Mouse (Mus musculus) left cerebral cortex, adult 8-10 months (tissue): ENCODE data around the gene Pde2a. TPM values are rescaled to one million over a fixed set of nuclear protein-coding genes. Genes with fewer than 3 reads are reported as not detected.
A peak's percentile ranks its signal among the peaks of the same experiment; 100 is the strongest.

ENCODE experiments used
- DNase-seq, 2 experiments: peaks; one replicate each; pipeline ENCODE4 v3.0.0; 2022; ENCODE audit warnings: low spot score in 2 of 2
- total RNA-seq, 4 experiments: library from RNA; stranded (reverse); gene quantifications; 2 replicates each; pipeline ENCODE4 v1.2.4; 2022

The Pde2a gene
- total RNA-seq, 4 experiments from 2014 or later, result 370 to 394 (median 377) TPM

DNA sequence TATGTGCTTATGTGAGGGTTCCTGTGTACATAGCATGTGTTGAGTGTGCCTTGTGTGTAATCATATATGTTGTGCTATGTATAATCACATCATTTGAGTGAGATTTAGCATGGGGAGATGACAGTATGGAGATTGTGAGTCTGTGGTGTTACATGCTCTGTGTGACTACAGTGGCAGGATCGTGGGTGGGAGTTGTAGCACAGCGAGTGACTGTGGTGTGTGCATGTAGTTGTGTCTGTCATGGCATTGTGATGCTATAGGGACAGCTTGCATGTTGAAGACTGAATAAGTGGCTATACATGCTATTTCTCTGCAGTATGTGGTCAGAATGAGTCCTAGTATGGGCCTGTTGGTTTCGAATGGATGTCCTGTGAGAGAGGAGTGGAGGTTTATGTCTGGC is 31.2 kb downstream of the Pde2a start:
- DNase-seq, result no peak

DNA sequence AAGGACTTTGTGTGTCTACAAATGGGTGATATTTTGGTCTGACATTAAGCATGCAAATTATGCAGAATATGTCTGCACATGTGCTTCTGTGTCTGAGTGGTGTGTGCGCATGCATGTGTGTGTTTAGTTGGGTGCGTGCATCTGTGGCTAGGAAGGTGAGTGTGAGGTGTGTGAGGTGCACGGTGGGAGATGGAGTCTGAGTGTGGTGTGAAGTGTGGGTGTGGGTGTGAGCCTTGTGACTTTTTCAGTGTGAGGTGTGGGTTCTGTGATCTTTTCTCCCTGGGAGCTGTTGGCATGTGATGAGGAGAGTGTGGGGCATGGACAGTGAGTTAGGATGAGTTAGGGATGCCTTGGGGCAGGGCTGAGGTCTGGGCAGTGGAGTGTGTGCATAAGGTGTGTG is 31.8 kb downstream of the Pde2a start:
- no peak for DNase-seq

DNA sequence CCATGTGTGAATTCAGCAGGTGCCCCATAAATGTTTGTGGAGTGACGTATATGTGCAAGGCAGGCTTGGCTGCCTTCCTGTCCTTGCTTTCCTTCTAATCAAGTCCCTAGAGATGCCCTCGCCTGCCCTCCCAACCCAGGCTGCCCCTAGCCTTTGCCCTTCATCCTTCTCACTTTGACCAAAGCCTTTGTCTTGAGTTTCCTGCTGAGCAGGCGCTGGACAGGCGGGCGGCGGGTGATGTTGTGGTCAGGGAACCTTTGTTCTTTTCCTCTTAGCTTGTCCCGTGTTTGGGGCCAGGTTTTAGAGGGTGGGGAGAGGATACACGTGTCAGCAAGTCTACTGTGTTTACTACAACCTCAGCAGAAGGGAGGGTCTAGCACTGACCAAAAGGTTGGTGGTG is 32.2 kb downstream of the Pde2a start:
- no peak for DNase-seq

DNA sequence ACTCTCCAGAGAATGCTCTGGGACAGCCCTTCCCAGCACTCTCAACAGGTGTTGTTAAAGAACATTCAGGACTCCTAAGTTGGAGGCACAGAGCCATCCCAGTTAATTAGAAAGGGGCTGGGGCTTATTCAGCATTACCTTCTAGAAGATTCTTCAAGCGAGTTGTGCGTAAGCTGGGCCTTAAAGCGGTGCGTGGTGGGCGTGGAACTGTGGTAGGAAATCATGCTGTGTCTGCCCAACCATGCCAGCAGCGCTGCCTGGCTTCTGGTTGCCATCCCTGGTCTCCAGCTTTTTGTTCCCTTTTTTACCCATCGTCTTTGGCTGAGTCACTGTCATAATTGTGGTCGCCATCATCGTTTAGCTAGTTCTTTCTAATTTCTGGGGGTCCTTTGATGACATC is 33.0 kb downstream of the Pde2a start:
- no peak for DNase-seq

DNA sequence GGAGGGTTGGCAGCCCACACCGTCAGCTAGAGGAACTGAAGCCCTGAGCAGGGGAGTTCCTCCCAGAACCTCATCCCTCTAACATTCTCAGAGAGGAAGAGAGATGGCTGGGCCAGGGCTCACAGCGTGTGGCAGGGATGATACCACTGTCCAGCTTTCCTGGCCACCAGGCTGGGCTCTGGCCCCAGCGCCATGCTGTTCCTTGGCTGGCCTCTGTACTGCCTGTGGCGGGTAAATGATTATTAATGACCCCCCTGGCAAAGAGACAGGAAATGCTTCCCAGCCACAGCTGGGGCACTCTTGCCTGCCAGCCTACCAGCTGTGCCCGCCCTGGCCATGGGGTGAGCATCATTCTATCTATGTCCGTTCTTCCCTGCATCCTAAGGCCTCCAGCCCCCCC is 33.6 kb downstream of the Pde2a start:
- no peak for DNase-seq

DNA sequence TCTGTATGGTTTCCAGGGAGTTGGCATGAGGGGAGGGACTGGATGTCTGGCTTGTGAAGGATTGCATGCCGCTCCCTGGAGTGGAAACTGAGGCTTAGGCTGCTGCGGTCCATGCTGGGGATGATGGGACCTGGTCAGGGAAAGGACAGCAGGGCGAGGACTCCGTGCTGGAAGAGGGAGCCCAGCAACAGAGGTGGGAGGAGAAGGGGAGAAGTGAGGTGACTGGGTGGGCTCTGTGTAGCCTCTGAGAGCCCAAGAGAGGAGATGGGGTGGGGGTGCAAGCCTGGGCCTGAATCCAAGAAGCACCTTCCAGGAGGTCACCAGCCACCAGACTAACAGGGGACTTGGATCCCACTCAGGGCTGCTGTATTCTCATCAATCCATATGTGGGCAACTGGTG is 34.8 kb downstream of the Pde2a start:
- no peak for DNase-seq

DNA sequence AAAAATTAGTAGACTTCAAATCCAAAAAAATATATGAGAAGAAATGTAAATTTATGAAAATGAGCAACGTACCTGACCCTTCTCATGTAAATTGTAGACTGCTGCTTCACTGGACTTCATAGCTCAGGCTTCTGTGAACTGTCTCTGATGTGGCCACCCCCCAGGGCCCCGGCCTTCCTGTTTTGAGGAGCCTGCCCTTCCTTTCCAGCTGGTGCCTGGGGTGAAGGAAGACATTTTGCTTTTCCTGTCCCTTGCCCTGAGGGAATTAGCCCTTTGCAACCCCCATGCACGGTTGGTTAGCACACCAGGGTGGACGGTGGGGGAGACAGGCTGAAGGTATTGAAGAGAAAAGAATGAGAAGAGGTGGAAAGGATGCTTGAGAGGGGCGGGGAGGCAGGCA is 35.3 kb downstream of the Pde2a start:
- DNase-seq, result no peak

DNA sequence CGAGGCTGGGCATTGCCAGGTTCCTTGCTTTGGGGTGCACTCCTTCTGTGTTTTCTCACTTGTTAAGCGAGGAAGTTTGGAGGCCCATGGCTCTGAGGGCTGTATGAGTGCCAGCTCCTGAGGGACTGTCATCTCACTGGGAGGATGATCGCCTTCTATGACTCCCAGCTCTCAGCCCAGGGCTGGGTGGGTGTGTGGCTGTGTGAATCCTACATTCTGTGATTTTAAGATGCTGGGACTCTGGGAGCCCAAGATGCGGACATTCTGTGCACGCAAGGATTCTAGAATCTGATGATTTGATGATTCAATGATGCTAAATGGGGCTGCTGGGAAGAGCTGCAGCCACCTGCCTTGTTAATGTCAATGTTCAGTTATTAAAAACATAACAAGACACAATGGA is 35.8 kb downstream of the Pde2a start:
- DNase-seq, result peak in 1 of 2 experiments; percentile 83

DNA sequence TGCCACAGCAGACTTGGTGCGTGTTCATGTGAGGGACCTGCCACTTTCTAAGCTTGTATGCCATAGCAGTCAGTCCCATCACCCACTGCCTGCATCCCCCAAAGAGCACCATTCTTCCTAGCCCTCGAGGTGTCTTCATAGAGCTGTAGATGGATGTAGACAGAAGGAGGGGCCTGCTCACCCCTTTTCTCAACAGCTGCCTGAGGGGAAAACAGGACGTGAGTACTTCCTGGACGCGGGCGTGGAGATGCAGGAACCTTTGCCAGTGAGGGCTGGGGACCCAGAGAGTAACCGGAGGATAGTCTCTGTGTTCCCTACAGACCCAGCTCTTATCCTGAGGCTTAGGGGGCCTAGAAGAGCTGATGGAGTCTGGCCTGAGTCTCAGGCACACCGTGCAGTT is 36.3 kb downstream of the Pde2a start:
- DNase-seq, result no peak

DNA sequence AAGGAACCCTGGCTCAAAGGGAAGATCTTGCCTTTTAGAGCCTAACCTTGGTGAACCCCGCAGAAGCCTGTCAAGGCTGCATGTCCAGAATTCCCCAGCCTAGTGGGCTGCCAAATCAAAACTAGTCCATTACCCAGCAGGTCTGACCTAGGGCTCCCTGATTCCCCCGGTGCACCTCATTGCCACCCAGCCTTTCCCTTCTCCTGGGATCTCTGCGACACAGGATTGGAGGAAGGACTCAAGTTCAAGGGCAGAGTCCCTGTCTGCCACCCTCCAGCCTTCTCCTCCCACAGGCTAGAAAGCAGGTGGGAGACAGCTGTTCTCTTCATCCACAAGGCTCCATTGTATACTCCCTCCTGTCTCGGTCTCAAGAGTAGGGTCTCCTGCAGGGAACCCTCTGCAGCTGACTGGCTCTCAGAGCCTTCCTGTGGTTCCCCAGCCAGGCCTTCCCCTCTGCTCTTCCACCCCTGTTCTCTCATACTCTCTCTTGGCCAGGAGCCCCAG is 36.8 kb downstream of the Pde2a start:
- DNase-seq, result no peak

DNA sequence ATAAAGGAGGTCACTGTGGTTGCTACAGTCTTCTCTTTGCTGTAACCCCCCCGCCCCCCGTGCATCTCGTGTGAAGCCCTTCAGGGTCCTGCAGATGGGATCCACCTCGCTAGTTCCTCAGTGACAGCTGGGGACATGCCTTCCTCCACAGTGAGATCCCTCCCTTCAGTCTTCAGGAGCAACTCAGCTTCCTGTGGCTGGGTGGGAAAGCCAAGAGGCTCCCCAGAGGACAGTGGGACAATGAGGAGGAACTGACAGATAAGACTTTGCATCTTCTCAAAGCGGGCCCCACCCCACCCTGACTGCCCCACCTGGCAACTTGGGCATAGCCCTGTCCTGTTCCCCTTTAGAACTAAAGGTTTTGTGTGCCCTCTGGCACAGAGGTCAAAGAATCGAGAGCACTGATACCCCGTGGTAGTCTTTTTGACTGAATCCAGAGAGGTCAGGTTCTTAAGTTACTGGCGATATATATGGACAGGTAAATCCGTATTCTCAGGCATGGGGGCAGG is 37.9 kb downstream of the Pde2a start:
- no peak for DNase-seq

DNA sequence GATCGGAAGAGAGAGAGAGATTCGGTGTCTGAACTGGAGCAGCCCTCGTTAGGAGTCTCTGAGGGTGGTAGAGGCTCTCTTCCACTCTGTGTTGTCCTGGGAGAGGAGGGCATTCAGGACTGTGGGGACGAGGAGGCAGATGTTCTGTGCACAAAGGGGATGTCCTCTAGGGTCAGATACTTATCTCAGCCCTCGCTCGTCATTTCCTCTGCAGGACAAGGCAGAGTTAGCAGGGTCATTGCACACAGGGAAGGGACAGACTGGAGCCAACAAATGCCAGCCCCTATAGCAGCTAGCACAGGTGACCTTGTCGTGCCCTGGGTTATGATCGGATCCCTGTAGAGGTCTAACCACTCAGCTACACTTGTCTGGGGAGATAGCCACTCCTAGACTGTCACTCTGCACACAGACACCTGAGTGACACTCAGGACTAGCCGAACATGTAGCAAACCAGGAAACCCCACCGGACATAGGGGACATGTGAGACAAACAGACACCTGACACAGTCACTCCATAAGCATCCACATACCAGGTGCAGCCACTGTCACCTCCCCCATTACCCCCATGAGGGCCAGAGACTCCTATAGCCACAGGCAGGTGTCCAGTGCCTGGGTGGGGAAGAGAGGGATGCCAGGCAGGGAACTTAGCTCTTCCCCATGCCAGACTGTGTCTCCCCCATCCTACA is 38.6 kb downstream of the Pde2a start:
- DNase-seq, result no peak

DNA sequence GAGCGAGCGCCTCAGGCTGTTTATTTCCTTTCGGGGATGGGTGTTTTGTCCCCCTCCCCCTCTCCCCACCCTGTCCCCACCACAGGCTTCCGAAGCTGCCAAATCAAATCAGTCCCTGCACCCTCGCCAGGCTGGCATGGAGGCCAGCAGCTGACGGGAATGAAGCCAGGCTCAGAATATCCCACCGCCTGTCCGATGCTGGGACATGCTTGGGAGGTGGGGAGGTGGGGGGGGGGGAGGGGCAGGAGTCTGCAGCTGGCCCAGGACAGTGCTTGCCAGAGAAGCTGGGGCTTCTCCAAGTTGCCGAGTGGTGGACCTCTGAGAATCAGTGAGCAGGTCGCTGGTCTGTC is 39.1 kb downstream of the Pde2a start:
- no peak for DNase-seq

DNA sequence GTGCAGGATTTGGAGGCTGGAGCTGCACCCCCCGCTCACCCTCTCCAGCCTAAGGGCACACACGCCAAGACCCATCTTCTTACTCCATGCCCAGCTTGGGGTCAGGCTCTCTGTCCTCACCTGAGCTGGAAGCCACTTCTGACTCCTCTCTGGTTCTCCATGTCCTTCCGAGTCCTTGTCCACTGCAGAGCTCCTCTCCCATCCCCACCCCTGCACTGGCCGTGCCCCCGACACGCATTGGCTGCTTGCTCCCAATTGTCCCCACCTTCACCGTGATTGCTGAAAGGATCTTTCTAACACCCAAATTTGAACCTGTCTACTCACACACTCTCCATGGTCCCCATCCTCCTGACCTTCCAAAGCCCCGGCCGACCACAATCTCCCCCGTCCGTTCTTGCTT is 40.1 kb downstream of the Pde2a start:
- no peak for DNase-seq

DNA sequence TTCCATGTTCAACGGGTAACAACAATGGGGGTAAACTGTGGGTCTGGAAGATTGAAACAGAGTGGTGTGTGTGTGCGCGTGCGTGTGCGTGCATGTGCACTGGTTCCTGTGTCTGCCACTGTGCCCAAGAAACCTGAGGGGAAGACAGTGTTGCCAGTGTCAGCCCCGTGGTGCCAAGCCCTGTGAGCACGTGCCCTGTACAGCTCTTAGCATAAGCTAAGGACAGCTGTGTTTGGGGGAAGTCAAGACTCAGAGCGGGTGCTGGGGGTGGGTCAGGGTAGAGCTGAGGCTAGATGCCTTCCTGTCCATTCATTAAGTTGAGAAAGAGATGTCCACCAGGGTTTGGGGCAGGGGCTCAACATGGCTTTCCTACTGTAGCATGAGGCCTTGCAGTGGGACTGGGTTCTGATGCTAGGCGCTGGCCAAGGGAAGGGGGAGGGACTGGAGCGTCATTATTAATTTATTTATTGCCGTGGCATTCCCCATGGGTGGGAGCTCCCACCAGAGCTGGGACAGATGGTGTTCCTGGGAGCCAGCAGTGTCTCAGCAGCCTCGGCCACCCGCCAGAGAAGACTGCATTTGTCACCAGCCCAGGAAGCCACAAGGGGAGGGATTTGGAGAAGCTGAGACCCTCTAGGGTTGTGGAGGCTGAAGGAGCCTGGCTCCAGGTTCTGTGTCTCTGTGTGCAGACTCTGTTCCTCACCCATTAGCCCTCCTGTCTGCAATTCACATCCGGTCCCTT is 41.0 kb downstream of the Pde2a start:
- DNase-seq, result peak in 1 of 2 experiments; percentile 67

DNA sequence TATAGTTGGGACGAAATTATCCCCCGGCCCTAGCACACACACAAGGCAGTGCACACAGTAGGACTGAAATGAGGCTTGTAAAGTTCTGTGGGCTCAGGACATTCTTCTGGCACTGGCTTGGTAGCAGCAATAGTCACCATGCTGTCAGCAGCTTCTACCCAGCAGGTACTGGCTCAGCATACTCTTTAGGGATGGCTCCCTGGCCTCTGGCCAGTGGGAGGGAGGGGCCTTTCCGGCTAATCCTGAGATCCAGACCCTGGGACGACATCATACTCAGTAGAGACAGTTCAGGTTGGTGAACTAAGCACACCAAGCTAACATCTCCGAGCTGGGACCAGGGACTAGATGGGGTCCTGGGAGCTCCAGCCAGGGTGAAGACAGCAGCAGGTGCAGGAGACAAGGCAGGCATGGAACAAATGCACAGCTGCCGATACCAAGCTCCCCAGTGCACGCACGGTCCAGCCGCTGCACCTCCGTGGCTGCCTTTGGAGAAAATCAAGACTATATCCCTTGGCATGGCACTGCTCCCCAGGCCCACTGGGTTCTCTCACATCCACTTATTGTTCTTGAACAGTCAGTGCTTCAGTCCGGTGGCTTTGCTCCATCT is 42.3 kb downstream of the Pde2a start:
- no peak for DNase-seq

DNA sequence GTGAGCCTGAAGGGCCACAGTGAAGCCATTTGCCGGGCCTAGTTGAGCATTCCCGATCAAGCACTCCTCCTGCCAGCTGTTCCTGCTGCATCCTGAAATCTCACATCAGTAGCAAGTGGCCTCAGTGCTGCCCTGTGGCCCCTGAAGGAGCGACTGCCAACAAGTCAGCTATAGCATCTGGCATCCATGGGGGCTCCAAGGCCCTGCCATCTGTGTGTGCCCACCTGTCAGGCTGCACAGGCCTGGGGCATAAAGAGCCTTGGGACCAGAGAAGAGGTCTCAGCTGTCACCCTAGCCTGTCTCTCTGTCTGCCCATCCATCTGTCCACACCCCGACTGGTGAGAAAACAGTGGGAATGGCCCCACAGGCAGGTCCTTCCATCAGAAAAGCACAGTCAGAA is 43.4 kb downstream of the Pde2a start:
- no peak for DNase-seq

DNA sequence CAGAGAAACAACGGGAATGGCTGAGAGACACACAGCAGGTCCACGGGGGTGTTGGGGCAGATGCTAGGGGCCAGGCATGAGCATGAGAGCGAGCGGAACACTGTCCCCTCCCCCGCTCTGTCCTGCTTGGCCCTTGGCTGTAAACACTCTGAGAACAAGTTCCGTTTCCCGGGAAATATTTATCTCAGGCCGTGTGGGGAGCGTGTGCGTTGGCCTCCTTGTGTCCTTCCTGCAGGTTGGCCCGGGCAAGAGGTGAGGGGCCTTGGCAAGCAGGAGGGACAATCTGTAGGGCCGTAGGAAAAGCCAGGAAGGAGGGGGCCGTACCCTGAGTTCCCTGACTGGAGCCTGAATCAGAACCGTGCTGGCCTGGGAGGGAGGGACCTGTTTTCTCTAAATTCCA is 43.9 kb downstream of the Pde2a start:
- no peak for DNase-seq

DNA sequence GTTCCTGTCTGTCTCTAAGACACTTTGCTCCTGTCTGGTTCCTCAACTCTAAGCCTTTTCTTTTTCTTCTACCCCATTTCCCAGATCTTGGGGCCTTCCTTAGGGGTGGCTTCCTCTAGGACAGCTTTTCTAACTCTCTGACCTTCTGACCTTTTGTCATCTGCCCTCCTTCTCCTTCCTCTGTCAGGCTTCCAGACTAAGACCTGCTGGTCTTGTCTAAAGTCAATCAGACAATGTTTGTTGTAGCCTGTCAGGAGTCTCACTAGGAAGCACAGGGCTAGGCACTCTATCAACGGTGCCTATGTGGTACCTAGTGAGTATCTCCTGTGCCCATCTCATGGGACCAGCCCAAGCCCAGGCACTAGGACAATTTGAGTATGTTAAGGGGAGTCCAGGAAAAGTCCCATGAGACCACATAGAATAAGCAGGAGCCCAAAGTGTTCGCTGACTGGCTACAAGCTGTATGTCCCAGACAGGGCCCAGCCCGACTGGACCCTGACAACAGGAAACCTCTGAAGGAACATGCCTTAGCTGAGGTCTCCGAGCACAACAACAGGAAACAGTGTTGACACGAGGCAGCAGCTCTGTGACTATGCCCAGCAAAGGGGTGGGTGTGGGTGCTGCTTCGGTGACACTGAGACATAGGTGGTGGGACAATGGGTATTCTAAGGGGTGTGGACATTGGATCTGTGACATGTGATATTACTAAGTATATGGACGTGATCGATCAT is 44.5 kb downstream of the Pde2a start:
- no peak for DNase-seq

DNA sequence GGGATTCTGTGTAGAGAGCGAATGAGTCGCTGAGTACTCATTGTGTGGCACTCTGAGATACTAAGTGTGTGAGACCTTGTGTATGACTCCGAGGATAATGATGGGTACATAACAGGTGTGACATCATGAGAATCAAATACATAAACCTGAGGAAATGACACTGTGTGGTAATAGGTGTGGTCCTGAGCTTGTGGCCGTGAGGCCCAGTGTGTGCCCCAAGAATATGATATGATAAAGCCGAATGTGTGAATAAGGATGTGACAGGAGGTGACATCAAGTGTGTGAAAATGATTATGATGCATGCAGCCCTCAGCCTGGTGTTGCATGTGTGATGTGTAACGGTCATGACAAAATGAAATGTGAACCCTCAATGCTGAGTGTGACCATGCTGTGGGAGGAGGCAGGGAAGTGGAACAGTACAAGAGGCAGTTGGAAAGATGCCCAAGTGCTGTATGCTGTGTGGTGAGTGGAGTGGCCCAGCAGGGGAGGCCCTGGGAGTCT is 45.1 kb downstream of the Pde2a start:
- DNase-seq, result no peak

DNA sequence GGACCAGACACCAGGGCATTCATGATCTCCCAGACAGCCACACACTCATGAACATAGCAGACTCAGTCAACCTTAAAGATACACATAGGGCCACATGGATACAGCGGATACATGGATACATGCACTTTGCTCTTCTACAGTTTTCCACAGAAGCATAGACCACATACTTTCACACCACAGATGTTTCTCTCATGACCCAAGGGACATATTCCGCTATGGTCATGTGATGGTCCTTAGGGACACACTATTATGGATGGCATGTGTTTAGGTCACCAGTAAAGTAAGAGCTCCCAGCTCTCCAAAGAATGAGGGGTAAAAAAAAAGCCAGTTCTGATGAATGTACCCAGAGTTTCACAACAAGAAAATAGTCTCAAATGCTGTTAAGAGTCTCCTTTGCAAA is 49.9 kb downstream of the Pde2a start:
- no peak for DNase-seq
